Mouse (Mus musculus): ENCODE measurements around the gene Mup9. TPM values are rescaled to one million over a fixed set of nuclear protein-coding genes. Genes with fewer than 3 reads are reported as not detected.
"Not testable (repeated sequence)": the region's sequence is repeated elsewhere in the genome, so short reads cannot be mapped to it uniquely, and the experiment has no call there.

Mup9 gene
- not detected in 2 replicates for total RNA-seq (2017)

DNA sequence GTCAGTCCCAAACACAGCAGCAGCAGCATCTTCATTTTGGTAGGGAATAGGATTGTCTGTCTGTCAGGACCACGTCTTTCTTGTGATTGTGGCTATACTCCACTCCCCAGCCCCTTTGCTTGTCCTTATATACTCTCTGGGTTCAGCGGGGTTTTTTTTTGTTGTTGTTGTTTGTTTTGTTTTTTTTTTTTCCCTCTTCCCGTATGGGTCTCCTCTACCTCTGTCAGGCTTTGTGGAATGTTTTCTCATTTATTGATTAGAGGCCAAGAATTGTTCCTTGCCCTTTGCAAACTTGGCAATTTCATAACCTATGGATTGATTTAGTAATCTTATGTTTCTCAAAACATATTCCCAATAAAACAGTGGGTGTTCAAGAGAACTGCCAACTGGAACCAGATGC, at the start of gene Mup9:
Gene Mup9 (minus strand): TSS at position 101 of the 400 bp plus-strand sequence.
- not testable (repeated sequence) for ATAC-seq (ENCODE audit: extremely low read depth, insufficient number of reproducible peaks, low FRiP score, poor library complexity, severe bottlenecking)

Other genes with a start within 250 kb of the Mup9 start
- gene Mup8, start 199.4 kb downstream of the Mup9 start, total RNA-seq (2017) = not detected in 2 replicates
- not detected in 2 replicates for gene Mup1, start 80.0 kb upstream of the Mup9 start, total RNA-seq (2017)
- not detected in 2 replicates for gene Mup10, start 160.2 kb upstream of the Mup9 start, total RNA-seq (2017)
- not detected in 2 replicates for gene Mup11, start 240.5 kb upstream of the Mup9 start, total RNA-seq (2017)

Data from neutrophil, adult 5-6 weeks (primary cell).